Mouse (Mus musculus): ENCODE results near the gene Trmt13.

GRCm38 (mm10) chr3:116594076-116594727 is 20.2 kb downstream of the Trmt13 start:
- TF ChIP-seq ZC3H11A (IDR thresholded peaks at IDR 0.05; ENCODE audit: borderline replicate concordance, low read depth, low read length) (no peak), MAFK (IDR thresholded peaks at IDR 0.05; ENCODE audit: insufficient read depth, low read depth, low read length) (no peak), CHD2 (IDR thresholded peaks at IDR 0.05; ENCODE audit: low read depth, low read length) (no peak), ZNF384 (IDR thresholded peaks at IDR 0.05; ENCODE audit: low read depth, low read length) (no peak)

All from ES-E14 (cell line).